Mouse (Mus musculus) stomach, postnatal 0 days (tissue): ENCODE results near the gene Fcor. TPM values are rescaled to one million over a fixed set of nuclear protein-coding genes. Genes with fewer than 3 reads are reported as not detected.

Experiments used
- ATAC-seq: fragments of 200-750 bp; cut with Nextera tagmentation; 2 replicates; pipeline ENCODE4 v1.8.0; 2017; ENCODE audit not compliant: low FRiP score, low TSS enrichment
- DNase-seq: peaks from one replicate; pipeline ENCODE4 v3.0.0-alpha.2; 2016; ENCODE audit warnings: low spot score
- H3K27ac ChIP-seq: fragments of 300-500 bp; sonication (generic); replicated peaks from 2 replicates; pipeline ENCODE4 v1.5.1; 2014; ENCODE audit warnings: mild to moderate bottlenecking, control low read depth
- H3K27me3 ChIP-seq: fragments of 300-500 bp; sonication (generic); 2 replicates; pipeline ENCODE4 v1.6.1; 2014; ENCODE audit warnings: low read length; ENCODE audit not compliant: control insufficient read depth, insufficient read depth
- H3K36me3 ChIP-seq: fragments of 300-500 bp; sonication (generic); 2 replicates; pipeline ENCODE4 v1.6.1; 2014; ENCODE audit warnings: low read length, mixed read lengths; ENCODE audit not compliant: control insufficient read depth, insufficient read depth
- H3K4me1 ChIP-seq: fragments of 300-500 bp; sonication (generic); replicated peaks from 2 replicates; pipeline ENCODE4 v1.6.1; 2014; ENCODE audit warnings: antibody characterized with exemption; ENCODE audit not compliant: control insufficient read depth, insufficient read depth
- H3K4me2 ChIP-seq: fragments of 300-500 bp; sonication (generic); replicated peaks from 2 replicates; pipeline ENCODE4 v1.6.1; 2014; ENCODE audit warnings: low read depth, mild to moderate bottlenecking, control low read depth, moderate library complexity
- H3K4me3 ChIP-seq: fragments of 300-500 bp; sonication (generic); 2 replicates; pipeline ENCODE4 v1.5.1; 2014; ENCODE audit warnings: low read depth, low read length, control low read depth
- H3K9ac ChIP-seq: fragments of 300-500 bp; sonication (generic); 2 replicates; pipeline ENCODE4 v1.6.1; 2014; ENCODE audit warnings: mild to moderate bottlenecking, low read length, control low read depth, mixed read lengths
- H3K9me3 ChIP-seq: fragments of 300-500 bp; sonication (generic); 2 replicates; pipeline ENCODE4 v1.6.1; 2016; ENCODE audit warnings: low read length; ENCODE audit not compliant: control insufficient read depth
- CTCF ChIP-seq: IDR thresholded peaks from 2 replicates; pipeline ENCODE4 v1.5.1; 2016; ENCODE audit warnings: antibody characterized with exemption, low read depth, mild to moderate bottlenecking, moderate library complexity
- EP300 ChIP-seq: optimal IDR thresholded peaks from 2 replicates; pipeline ENCODE3; 2016; ENCODE audit warnings: antibody characterized with exemption
- WGBS: fragments of 180-500 bp; shearing (Covaris S2); extraction: QIAGEN DNeasy Blood & Tissue Kit; methylation state at CpG from one replicate; pipeline ENCODE4 v1.1.7; 2014; 5-methylcytosine and 5-hydroxymethylcytosine counted together
- polyA plus RNA-seq: library from polyadenylated mRNA; unstranded; fragments of >200 nt; fragmentation: Nextera tagmentation; extraction: Ambion mirVana; gene quantifications from 2 replicates; pipeline ENCODE4 v1.2.1, GENCODE M21; 2015

Fcor gene
- polyA plus RNA-seq, 1 experiment from 2014 or later, result 3.4 TPM

DNA sequence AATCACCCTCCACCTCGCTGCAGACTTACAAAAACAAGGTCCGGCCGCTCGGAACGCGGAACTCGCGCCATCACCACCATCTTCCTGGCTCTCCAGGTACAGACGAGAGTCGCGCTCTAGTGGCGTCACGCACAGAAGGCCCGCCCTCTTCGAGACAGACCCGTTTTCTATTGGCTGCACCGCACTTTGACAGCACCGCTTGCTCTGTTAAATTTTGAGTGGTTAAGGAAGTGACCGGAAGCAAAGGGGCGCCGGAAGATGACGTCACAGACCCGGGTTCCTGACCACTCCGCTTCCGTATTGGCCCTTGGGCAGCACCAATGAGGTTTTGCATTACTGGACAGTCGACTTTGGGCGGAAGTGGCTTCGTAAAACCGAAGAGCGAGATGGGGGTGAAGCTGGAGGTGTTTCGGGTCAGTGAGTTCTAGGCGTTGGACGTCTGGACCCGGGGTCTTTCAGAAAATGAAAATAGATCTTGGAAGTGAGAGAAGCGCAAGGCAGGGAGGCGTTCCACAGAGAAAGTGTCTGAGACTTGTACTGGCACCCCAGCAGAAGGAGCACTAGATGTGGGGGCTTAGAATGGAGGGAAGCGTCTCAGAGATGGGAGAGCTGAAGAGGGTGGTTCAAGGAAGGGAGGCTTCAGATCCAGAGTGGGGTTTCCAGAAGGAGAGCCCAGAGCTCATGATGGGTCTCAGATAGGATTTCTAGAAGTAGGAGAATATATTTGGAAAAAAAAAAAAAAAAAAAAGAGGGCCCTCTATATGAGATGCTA lies 50.8 kb downstream of the Fcor start, which contains the start of the genes Xab2 and Pet100:
Gene Xab2, minus strand, starts transcription at position 118 of the 772 bp plus-strand sequence.
Gene Pet100, plus strand, starts transcription at position 350 of the 772 bp plus-strand sequence.
- Histone ChIP-seq H3K4me1 (no peaks in the 10 kb centered on the region), H3K27me3 (no peaks in the 10 kb centered on the region), H3K4me2 (peak within 1 kb of the TSS; percentile 78), H3K9me3 (no peaks in the 10 kb centered on the region), H3K9ac (peak within 1 kb of the TSS; percentile 78), H3K27ac (0 out of 2 replicates have a peak within 1 kb of the TSS, but pooled peaks have one; percentile 3), H3K4me3 (peak within 1 kb of the TSS; percentile 70), H3K36me3 (peaks cover 17% of the 10 kb centered on the region)
- TF ChIP-seq EP300 (no peak), CTCF (no peak)
- under 1% methylated on average over 37 of the region's 37 CpGs for WGBS
- DNase-seq, result peak; percentile 100
- ATAC-seq, result peak; percentile 98

Other genes starting within 250 kb of the Fcor start
- gene Pex11g, start 204.7 kb downstream of the Fcor start, polyA plus RNA-seq, result 11.6 and 15.4 TPM in 2 replicates
- gene Tex45, start 201.5 kb downstream of the Fcor start, polyA plus RNA-seq, result 0.46 and 1.1 TPM in 2 replicates
- 19.1 and 21.3 TPM in 2 replicates for gene Zfp358, start 179.2 kb downstream of the Fcor start, polyA plus RNA-seq
- 24.7 and 28.4 TPM in 2 replicates for gene Mcoln1, start 171.9 kb downstream of the Fcor start, polyA plus RNA-seq
- gene Pnpla6, start 157.0 kb downstream of the Fcor start, polyA plus RNA-seq, result 15.4 and 16.0 TPM in 2 replicates
- 0.18 and 0.38 TPM in 2 replicates for gene C330021F23Rik, start 104.4 kb downstream of the Fcor start, polyA plus RNA-seq
- 14.2 and 20.1 TPM in 2 replicates for gene Camsap3, start 85.1 kb downstream of the Fcor start, polyA plus RNA-seq
- 23.3 and 25.5 TPM in 2 replicates for gene Xab2, start 51.0 kb downstream of the Fcor start, polyA plus RNA-seq
- gene Pet100, start 50.8 kb downstream of the Fcor start, polyA plus RNA-seq, result 143 and 171 TPM in 2 replicates
- 0.25 TPM in 1 of 2 replicates, not detected in the other for gene Pcp2, start 46.8 kb downstream of the Fcor start, polyA plus RNA-seq
- 111 and 121 TPM in 2 replicates for gene Stxbp2, start 41.4 kb downstream of the Fcor start, polyA plus RNA-seq
- not detected in 2 replicates for gene Retn, start 16.6 kb downstream of the Fcor start, polyA plus RNA-seq
- gene Mcemp1, start 6.6 kb downstream of the Fcor start, polyA plus RNA-seq, result 0.11 and 0.15 TPM in 2 replicates
- 26.6 and 27.9 TPM in 2 replicates for gene Trappc5, start 3.9 kb upstream of the Fcor start, polyA plus RNA-seq
- 0.44 and 0.47 TPM in 2 replicates for gene Fcer2a, start 21.8 kb upstream of the Fcor start, polyA plus RNA-seq
- gene Clec4g, start 48.3 kb upstream of the Fcor start, polyA plus RNA-seq, result 0.10 and 0.21 TPM in 2 replicates
- gene Cd209a, start 76.6 kb upstream of the Fcor start, polyA plus RNA-seq, result 0.11 and 0.16 TPM in 2 replicates
- gene Cd209e, start 181.9 kb upstream of the Fcor start, polyA plus RNA-seq, result not detected in 2 replicates
- gene Cd209d, start 206.2 kb upstream of the Fcor start, polyA plus RNA-seq, result not detected in 2 replicates